Mouse (Mus musculus) heart, adult 2 months (tissue): ENCODE measurements around the gene Wfdc17. TPM values are rescaled to one million over a fixed set of nuclear protein-coding genes. Genes with fewer than 3 reads are reported as not detected.

Experiments used
- DNase-seq, 2 experiments: peaks; one replicate each; pipeline ENCODE4 v3.0.0; 2021
- H3K27ac ChIP-seq: fragments of 200-600 bp; 2 replicates; pipeline ENCODE4 v1.8.1; 2022
- H3K27me3 ChIP-seq: fragments of 200-500 bp; 2 replicates; pipeline ENCODE4 v1.6.1; 2012; ENCODE audit warnings: mild to moderate bottlenecking, low read length, inconsistent platforms, mixed read lengths; ENCODE audit not compliant: control insufficient read depth, insufficient read depth
- H3K36me3 ChIP-seq: fragments of 200-500 bp; 2 replicates; pipeline ENCODE4 v1.6.1; 2012; ENCODE audit warnings: low read length, inconsistent platforms; ENCODE audit not compliant: control insufficient read depth, insufficient read depth
- H3K4me1 ChIP-seq: fragments of 200-500 bp; 2 replicates; pipeline ENCODE4 v1.6.1; 2011; ENCODE audit warnings: low read length; ENCODE audit not compliant: control insufficient read depth, insufficient read depth
- H3K4me3 ChIP-seq: fragments of 200-600 bp; 2 replicates; pipeline ENCODE4 v1.8.1; 2022
- H3K79me2 ChIP-seq: fragments of 200-500 bp; replicated peaks from 2 replicates; pipeline ENCODE4 v1.6.1; 2012; ENCODE audit warnings: mild to moderate bottlenecking, inconsistent platforms, low read length, moderate library complexity, mixed read lengths; ENCODE audit not compliant: control insufficient read depth, insufficient read depth
- H3K9ac ChIP-seq: fragments of 200-500 bp; 2 replicates; pipeline ENCODE4 v1.6.1; 2012; ENCODE audit warnings: low read depth, mild to moderate bottlenecking, control low read depth, inconsistent platforms, low read length, mixed read lengths
- CTCF ChIP-seq: fragments of 200-600 bp; IDR thresholded peaks from 2 replicates; pipeline ENCODE4 v1.8.1; 2022; ENCODE audit warnings: antibody characterized with exemption, mild to moderate bottlenecking, moderate library complexity
- EP300 ChIP-seq: fragments of 200-500 bp; IDR thresholded peaks from 2 replicates; pipeline ENCODE4 v1.6.1; 2011; ENCODE audit warnings: low read depth, low read length, control low read depth; ENCODE audit not compliant: insufficient read depth
- POLR2A ChIP-seq: fragments of 200-500 bp; IDR thresholded peaks from 2 replicates; pipeline ENCODE4 v1.6.1; 2011; ENCODE audit warnings: mild to moderate bottlenecking, low read depth, low read length, control low read depth; ENCODE audit not compliant: insufficient read depth
- WGBS: fragments of 180-500 bp; shearing (Covaris S2); methylation state at CpG from one replicate; pipeline ENCODE4 v1.1.7; 2018; 5-methylcytosine and 5-hydroxymethylcytosine counted together
- intact Hi-C: fragments of 180-260 bp; cut with DNase I; formaldehyde crosslinking; loops from one replicate; pipeline ENCODE4 v1.15.1; 2025
- polyA plus RNA-seq: library from polyadenylated mRNA; depleted of rRNA; stranded (reverse); fragments of >200 nt; gene quantifications from 2 replicates; pipeline ENCODE4 v1.2.3, GENCODE M21; 2012
- total RNA-seq, 2 experiments: library from RNA; stranded (reverse); gene quantifications; 2 replicates each; pipeline ENCODE4 v1.2.3; 2021

Gene Wfdc17
- total and polyA plus RNA-seq, 3 experiments, result 4.3 to 9.0 (median 4.5) TPM

GRCm38 (mm10) chr11:83740443-83740991, 36.7 kb downstream of the Wfdc17 start:
- Histone ChIP-seq H3K4me3 (no peak overlapping the region), H3K36me3 (no peaks in the 10 kb centered on the region), H3K79me2 (no peaks in the 10 kb centered on the region), H3K4me1 (no peaks in the 10 kb centered on the region; the same call in 1 of the 2 replicates), H3K27me3 (0 out of 2 replicates have a peak, but pooled peaks cover 2% of the 10 kb centered on the region), H3K27ac (no peak overlapping the region), H3K9ac (no peak overlapping the region)
- no peak for DNase-seq
- TF ChIP-seq EP300 (no peak), POLR2A (no peak), CTCF (no peak)
- intact Hi-C loops, result no loop called here
- WGBS, result 72% methylated on average over 4 of the region's 4 CpGs

- Histone ChIP-seq H3K79me2 (no peaks in the 10 kb centered on the region), H3K4me3 (no peak overlapping the region), H3K27ac (no peak overlapping the region), H3K4me1 (no peaks in the 10 kb centered on the region; the same call in 1 of the 2 replicates), H3K27me3 (no peaks in the 10 kb centered on the region; the same call in 1 of the 2 replicates), H3K9ac (no peak overlapping the region), H3K36me3 (no peaks in the 10 kb centered on the region)
- 52% methylated on average over 5 of the region's 5 CpGs for WGBS
- no peak for DNase-seq
- TF ChIP-seq POLR2A (no peak), EP300 (no peak), CTCF (no peak)
- intact Hi-C loops, result no loop called here
Measured at GRCm38 (mm10) chr11:83741841-83742240, 38.0 kb downstream of the Wfdc17 start.

GRCm38 (mm10) chr11:83742731-83743355, 39.1 kb downstream of the Wfdc17 start:
- Histone ChIP-seq H3K27ac (no peak overlapping the region), H3K4me1 (no peaks in the 10 kb centered on the region; the same call in 1 of the 2 replicates), H3K9ac (no peak overlapping the region), H3K4me3 (no peak overlapping the region), H3K79me2 (no peaks in the 10 kb centered on the region), H3K27me3 (peaks cover 1% of the 10 kb centered on the region; the same call in 1 of the 2 replicates), H3K36me3 (no peaks in the 10 kb centered on the region)
- intact Hi-C loops, result no loop called here
- 60% methylated on average over 9 of the region's 9 CpGs for whole genome bisulfite sequencing
- TF ChIP-seq EP300, result no peak
- no peak for TF ChIP-seq CTCF
- TF ChIP-seq POLR2A, result no peak
- DNase-seq, result no peak

- Histone ChIP-seq H3K4me1 (no peaks in the 10 kb centered on the region; the same call in 1 of the 2 replicates), H3K9ac (no peak overlapping the region), H3K27ac (no peak overlapping the region), H3K4me3 (no peak overlapping the region), H3K36me3 (no peaks in the 10 kb centered on the region), H3K27me3 (peaks cover 4% of the 10 kb centered on the region), H3K79me2 (no peaks in the 10 kb centered on the region)
- intact Hi-C loops, result no loop called here
- 61% methylated on average over 3 of the region's 3 CpGs for WGBS
- DNase-seq, result no peak
- TF ChIP-seq EP300 (no peak), CTCF (no peak), POLR2A (no peak)
Measured at GRCm38 (mm10) chr11:83743525-83743924, 39.7 kb downstream of the Wfdc17 start.

- H3K27ac ChIP-seq, result no peak overlapping the region
- H3K4me3 ChIP-seq, result no peak overlapping the region
- WGBS, result 50% methylated on average over 4 of the region's 4 CpGs
- H3K27me3 ChIP-seq, result peaks cover 9% of the 10 kb centered on the region
- no peak overlapping the region for H3K9ac ChIP-seq
- H3K79me2 ChIP-seq, result no peaks in the 10 kb centered on the region
- TF ChIP-seq EP300 (no peak), CTCF (no peak), POLR2A (no peak)
- H3K36me3 ChIP-seq, result no peaks in the 10 kb centered on the region
- no peaks in the 10 kb centered on the region for H3K4me1 ChIP-seq
- peak in 1 of 2 experiments; percentile 15 for DNase-seq
- intact Hi-C loops, result no loop called here
Measured at GRCm38 (mm10) chr11:83746152-83746551, 42.4 kb downstream of the Wfdc17 start.

GRCm38 (mm10) chr11:83746681-83747080, 42.9 kb downstream of the Wfdc17 start, which contains the start of gene Wfdc21:
Wfdc21 (plus strand) TSS chr11:83746940.
- TF ChIP-seq POLR2A (no peak), EP300 (no peak), CTCF (no peak)
- no peak within 1 kb of the TSS for H3K4me3 ChIP-seq
- intact Hi-C loops, result no loop called here
- no peaks in the 10 kb centered on the region for H3K79me2 ChIP-seq
- no peaks in the 10 kb centered on the region for H3K36me3 ChIP-seq
- H3K9ac ChIP-seq, result no peak within 1 kb of the TSS
- no peak within 1 kb of the TSS for H3K27ac ChIP-seq
- 47% methylated on average over 5 of the region's 5 CpGs for WGBS
- H3K4me1 ChIP-seq, result no peaks in the 10 kb centered on the region
- H3K27me3 ChIP-seq, result peaks cover 9% of the 10 kb centered on the region
- no peak for DNase-seq
